Mouse (Mus musculus) T-cell, adult 2 months (primary cell): ENCODE data around the gene Tent5c.
A peak's percentile ranks its signal among the peaks of the same experiment; 100 is the strongest.
"Not testable (repeated sequence)": the region's sequence is repeated elsewhere in the genome, so short reads cannot be mapped to it uniquely, and the experiment has no call there.

Experiments used
- DNase-seq: peaks from one replicate; pipeline ENCODE4 v3.0.0; 2022; ENCODE audit warnings: low spot score

Tent5c gene

DNA sequence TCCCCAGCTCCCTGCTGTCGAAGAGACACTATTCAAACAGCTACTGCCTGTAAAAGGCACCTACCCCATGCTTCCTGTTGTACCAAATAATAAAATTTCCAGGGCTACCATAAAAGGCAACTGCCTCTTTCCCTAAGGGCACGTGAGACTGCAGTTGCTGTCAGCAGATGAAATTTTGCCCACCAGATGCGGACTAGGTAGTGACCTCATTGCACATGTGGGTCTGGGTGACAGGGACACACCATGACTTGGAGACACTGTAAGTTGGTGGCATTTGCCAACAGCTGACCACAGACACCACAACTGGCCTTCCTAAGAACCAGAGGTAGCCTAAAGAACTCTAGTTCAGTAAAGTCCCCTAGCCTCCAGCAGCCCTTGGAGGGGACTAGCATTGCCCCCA, 50.0 kb downstream of the Tent5c start:
- no peak for DNase-seq

- DNase-seq = no peak
Observed at GRCm38 (mm10) chr3:100438461-100439002, 50.6 kb downstream of the Tent5c start.

DNA sequence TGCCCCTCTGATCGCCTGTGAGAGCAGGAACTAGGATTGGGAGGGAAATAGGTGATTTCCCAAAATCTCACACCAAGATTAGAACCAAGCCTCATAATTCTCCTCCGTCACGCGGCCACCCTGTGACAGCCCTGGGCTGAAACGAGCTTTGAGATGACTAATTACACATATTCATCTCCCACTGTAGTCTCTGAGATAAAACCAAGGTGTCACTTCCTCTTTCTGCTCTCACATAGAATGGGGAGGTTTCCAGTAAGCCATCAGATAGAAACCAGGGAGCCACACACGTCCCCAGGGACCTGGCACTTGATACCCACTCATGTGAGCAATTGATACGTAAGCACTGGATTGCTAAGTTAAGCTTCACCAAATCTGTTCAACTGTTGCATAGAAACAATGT, 52.4 kb downstream of the Tent5c start:
- peak; percentile 43 for DNase-seq

DNA sequence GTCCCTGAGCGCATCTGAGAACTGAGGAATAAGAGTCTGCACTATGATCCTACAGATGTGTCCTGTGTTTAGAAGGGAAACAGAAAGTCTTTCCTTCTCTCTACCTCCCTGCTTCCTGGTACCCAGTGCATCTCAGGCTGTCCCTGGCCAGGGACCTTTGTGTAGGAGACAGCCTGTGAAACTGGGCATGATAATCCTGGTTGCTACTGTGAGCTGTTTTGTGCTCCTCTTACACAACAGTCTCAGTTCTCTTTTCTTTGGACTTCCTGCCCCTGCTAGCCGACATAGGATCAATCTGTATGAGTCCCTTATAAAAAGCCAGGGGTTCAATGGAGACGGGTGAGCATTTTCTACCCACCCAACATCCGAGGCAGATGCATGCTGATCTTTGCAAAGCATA, 57.4 kb downstream of the Tent5c start:
- no peak for DNase-seq

DNA sequence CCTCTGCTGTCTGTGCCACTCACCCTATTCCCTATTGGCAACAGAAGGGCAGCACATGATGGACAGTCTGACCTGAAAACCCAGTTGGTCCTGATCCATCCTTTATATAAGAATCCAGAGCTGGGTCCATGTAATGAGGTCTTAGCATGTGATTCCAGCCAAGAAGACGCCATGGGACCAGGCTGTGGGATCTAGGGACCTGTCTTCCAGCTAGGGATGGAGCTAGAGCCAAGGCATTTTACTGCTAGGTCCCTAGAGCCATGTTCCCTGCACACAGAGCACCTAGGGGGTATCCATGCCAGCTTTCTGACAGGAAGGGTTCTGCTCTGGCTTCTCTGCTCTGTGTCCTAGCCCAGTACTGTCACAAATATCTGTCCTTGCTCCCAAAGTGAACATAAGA, 58.4 kb downstream of the Tent5c start:
- DNase-seq = no peak

- no peak for DNase-seq
Observed at GRCm38 (mm10) chr3:100430101-100430500, 59.0 kb downstream of the Tent5c start.

DNA sequence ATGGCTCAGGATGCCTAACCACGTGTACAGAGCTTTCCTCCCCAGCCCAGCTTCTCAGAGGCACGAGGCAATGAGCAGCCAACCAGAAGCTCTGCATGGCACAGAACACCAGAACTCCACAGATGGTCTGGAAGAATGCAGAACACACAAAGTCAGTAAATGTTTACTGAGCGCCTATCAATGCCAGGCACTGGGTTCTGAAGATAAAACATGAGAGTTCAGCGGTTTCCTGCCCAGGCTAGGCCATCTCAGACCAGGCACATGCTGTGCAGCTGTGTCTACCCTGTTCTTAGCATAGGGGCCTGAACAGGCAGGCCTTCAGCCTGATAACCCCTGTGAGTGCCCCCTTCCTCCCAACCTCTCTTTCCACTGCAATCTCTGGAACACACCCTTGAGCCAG, 59.5 kb downstream of the Tent5c start:
- DNase-seq = no peak

- DNase-seq = no peak
Observed at GRCm38 (mm10) chr3:100427548-100427947, 61.6 kb downstream of the Tent5c start.

DNA sequence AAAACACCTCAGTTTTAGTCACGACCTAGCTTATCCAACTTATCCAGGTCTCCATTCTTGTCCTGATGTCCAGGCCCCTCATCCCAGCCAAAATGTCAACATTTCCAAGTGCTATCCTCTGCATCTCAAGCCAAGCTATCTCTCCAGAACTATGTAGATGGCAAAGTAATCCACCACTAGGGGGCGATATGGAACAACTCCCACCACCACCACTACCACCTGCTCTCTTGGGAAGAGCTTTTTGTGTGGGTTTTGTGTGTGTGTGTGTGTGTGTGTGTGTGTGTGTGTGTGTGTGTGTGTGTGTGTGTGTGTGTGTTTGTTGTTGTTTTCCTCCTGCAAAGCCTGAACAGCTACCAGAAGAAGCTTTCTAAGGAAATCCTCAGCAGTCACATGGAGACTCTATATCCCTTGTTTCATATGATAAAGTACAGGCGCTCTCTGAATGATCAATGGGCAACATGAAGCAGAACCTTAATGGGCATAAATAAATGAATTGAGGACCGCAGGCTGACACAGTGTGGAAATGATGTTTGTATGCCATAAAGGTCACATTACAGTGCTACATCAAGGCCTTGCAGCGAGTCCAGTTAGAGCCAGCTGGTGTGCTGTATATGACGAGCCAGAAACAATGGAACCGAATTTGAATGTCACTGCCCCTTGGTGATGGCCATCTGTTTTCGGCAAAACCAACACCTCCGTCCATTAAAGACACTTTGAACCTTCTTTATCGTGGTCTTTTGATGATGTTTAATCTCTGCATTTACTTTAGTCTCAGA, 66.5 kb downstream of the Tent5c start:
- peak; percentile 75 for DNase-seq

DNA sequence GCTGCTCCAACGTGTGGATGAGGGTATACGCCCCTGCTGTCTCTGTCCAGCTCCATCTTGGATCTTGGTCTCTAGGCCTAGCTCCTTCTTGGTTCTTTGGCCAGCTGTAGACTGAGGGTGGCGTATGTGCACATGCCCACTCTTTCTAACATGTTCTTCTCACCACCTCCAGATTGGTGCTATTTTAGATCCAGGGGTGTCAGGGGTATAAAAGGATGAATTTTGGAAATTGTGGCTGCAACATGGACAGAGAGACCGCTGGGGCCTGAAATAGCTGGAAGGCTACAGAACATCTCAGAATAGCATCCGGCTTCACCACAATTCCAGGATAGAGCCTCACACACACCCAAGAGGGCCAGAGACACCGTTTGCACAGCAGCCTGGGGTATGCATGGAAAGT, 67.8 kb downstream of the Tent5c start:
- no peak for DNase-seq

DNA sequence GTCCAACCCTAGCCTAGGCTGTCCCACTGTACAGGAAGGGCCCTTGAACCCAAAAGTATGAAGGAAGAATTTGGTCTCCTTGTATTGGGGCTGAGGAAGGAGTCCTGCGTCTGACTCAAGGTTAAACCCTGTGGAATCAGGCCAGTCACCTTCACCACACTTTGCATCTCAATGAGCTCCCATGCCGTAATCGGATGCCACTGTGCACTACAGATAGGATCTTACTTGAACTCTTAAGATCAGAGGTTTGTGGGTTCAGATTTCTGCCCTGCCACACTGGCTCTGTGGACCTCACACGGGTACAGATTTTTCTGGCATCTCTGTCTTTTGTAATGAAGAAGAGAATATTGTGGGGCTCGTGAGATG, 68.5 kb downstream of the Tent5c start:
- DNase-seq = no peak

DNA sequence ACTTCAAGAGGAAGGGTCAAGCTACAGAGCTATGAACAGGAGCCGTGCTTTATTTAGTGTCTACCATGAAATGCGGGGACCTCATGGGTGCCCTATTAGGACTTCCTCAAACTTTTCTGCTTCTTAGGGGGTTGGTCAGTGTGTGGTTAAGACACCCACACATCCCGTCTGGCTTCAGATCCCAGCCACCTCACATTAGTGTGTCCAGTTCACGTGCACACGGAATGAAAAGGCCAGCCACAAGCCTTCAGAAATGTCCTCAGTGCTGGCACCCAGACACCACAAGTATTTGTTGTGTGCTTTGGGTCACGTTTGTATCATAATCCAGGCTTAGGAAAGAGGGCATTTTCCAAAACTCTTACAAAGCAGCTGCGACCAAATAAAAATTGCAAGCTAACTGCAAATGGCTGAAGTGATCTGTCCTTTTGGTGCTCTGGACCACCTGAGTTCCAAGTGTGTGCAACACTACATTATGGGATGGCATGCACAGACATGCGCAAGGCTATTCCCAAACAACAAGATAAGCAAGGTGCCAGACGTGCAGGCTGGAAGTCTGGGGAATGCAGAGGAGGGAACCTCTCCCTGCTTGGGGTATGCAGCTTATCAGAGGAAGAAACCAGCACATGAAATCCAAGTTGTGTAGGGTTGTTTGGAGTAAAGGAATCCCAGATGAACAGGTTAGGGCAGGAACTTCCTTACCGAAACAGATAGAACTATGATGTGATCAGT, 69.0 kb downstream of the Tent5c start:
- no peak for DNase-seq

- no peak for DNase-seq
Observed at GRCm38 (mm10) chr3:100418387-100418786, 70.7 kb downstream of the Tent5c start.

DNA sequence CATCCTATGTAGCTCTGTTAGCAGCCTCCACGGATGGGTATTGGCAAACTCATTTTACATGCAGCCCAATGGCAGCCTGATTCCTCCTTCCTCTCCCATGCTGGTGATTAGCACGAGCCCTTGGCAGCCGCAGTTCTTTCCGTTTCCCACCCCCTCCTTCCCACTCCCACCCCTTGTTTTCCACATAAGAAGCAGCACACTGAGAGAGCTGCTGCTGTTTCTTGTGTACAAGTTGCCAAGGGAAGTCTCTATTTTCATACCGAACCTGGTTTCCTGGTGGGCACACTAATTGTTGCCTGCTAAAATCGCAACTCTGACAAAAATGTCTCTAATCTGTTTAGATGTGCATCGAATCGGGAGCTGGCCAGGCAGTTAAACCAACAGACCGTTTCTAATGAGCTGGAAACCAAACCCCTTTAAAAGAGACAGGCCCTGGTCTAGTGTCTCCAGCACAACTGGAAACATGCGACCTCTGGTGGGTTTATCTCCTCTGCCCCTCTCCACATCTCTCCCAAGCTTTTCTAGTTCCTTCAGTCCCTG, 71.3 kb downstream of the Tent5c start:
- DNase-seq = no peak

DNA sequence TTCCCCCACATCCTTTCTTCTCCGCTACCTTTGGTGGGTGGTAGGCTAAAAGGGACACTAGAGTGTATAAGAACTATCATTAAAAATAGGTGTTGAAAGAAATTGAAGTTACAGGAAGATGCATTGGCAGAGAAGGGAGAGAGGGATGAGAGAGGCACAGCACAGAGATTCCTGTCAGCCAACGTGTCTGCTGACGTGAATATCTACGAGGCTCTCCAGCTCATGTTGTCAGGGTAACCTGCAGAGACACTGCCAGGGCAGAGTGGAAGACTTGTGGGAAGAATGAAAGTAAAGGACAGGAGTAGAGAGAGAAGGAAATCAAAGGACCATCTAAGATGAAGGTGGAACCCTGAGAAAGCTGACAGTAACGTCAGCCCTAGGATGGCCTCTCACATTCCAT, 73.5 kb downstream of the Tent5c start:
- DNase-seq = no peak

DNA sequence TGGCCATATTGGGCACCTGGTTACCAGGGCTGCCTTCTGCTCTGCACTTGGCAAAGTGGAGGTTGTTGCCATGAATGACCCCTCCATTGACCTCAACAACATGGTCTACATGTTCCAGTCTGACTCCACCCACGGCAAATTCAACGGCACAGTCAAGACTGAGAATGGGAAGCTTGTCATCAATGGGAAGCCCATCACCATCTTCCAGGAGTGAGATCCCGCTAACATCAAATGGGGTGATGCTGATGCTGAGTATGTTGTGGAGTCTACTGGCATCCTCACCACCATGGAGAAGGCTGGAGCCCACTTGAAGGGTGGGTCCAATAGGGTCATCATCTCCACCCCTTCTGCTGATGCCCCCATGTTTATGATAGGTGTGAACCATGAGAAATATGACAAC, 75.5 kb downstream of the Tent5c start:
- not testable (repeated sequence) for DNase-seq

DNA sequence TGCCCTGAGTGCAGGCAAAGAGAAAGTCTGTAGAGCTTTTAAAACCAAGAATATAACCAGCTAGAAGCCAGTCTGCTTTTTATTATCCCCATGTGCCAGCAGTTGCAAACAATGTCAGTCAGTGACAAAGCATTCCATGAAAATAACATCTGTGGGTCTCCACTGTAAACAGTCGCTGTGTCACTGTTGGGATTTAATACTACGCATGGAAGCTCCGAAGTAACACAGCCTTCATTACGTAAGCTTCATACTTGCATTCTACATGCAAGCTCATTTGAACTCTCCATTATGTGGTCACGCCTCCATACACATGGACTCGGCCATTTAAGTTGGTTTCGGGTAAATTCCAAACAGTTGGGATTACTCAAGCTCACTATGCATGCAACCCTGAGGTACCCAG, 77.2 kb downstream of the Tent5c start:
- no peak for DNase-seq

GRCm38 (mm10) chr3:100409280-100409679, 79.8 kb downstream of the Tent5c start:
- peak; percentile 6 for DNase-seq

DNA sequence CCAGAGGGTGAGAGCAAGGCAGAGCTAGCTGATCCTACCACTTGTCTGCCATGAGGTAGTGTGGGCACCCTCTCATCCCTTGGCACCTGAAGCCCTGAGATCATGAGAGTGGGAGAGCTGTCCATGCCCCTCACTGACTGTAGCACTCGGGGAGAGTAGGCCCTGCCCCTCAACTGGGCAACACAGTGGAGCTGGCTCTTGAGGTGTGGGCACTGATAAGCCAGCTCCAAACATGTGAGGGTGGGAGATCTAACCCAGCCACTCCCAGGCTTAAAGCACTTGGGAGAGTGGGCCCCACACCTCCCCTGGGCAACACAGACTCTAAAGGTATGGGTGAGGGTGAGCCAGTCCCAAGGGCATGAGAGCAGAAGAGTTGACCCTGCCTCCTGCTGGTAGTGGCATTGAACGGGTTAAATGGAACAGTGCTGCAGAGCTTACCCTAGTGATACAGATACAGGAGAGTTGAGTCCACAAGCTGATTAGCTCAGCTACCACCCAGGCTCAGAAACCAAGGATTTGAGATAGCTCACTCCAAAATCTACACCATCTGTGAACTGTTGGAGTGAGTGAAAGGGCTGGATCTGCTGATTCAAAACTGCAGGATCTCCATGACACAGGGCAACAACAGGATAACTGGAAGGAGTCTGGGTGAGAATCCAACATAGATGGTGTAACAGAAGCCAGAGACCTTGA, 80.6 kb downstream of the Tent5c start:
- DNase-seq = no peak

DNA sequence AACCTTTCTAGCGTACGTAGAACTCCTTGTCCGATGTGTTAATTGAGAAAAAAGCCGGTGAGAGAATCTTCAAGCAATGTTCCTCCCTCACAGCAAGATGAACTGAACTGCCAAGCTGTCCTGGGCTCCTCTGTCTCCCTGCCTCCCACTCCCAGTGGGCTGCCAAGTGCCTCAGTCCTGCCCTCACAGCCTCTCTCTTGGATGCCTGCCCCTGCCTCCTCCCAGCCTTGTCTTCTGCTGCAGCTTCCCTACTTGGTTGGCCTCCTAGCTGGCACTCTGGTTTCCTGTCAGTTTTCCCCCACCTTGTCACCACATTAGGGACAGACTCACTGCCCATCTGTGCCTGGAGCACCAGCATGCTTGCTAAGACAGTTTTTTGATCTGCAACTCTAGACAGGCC, 86.5 kb downstream of the Tent5c start:
- DNase-seq = no peak
